Mouse (Mus musculus) Muller cell, postnatal 12 days (primary cell): ENCODE results near the gene Fer1l4.

Source experiments
- DNase-seq: peaks from one replicate; pipeline ENCODE4 v3.0.0-alpha.2; 2015; ENCODE audit errors: inconsistent ontology term

Fer1l4 gene

DNA sequence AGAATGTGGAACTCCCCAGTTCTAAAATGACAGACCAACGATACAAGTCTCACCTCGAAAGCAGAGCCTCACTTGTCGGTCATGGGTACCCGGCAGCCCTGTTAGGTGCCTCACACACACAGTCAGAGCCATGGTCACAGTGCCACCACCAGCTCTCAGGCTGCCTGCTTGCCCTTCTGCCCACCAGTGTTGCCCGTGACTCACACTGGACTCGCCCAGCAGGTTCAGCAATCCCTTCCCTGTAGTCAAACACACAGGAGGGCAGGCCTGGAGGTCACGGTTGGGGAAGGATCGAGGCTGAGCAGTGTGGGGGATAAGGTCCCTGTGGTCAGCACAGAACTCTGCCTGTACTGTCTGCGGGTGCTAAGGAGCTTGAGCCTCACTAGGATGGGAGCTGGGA lies at the start of gene Fer1l4:
TSS of gene Fer1l4 (minus strand) at position 132 of the 400 bp plus-strand sequence.
- no peak for DNase-seq

DNA sequence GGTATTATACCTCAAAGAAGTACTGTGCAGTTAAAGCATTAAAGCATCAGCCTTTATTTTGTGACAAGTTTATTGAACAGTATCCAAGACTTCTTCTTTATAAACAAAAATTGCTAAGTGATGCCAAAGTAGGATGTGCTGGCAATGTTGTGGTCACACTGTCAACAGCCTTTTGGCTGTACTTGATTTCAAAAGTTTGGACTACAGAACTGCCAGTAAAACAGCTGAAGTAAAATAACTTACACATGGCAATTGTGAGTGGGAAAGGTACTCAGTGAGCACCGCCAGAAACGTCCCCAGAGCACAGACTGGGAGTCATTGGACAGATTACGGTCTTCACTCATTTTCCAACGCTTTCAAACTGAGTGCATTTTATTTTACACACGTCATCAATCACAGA lies 39.2 kb upstream of the Fer1l4 start:
- DNase-seq: no peak

DNA sequence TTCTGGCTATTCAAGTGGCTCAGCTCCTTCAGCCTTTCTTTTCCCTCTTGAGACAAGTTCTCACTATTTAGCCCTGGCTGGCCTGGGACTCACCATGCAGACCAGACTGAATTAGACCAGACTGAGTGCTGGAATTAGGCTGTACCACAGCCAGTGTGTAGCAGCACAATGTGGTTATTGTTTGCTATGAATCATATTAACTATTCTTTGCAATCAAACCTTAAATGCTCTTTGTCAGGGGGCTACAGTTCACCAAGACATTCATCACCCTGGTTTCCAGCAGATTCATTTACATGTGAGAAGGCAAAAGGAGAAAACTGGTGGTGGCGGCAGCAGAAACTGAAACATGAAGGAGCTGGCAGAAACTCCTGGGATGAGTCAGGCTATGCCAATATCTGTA lies 37.1 kb upstream of the Fer1l4 start:
- DNase-seq: peak; percentile 69

DNA sequence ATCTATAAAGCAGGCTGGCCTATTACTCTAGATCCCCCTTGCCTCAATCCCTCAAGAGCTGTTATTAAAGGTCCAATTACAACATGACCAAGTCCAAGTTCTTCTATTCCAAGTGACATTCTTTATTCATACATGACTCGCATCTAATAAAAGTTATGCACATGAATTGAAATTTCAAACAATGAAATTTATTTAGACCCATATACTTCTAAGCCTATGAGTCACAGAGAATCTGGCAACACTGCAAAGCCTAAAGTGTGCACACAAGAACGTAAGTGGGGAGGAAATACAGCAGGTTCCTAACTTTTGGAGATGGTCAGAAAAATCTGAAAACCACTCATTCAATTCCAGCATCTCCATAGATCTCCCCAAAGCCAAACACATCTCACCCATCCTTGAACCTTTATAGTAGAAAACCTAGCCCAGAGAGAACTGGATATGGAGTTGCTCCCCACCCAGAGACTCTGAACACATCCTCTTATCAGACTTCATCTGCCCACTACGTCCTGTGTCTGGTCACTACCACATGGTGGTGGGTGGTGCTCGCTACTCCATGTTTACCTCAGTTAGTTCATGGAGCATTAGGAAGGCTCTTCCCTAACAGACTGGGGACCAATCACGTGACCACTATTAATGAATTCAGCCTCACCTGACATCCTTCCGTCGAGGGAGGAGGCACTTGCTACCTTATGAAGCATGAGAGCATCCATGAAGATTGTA lies 34.8 kb upstream of the Fer1l4 start:
- DNase-seq: peak; percentile 58

DNA sequence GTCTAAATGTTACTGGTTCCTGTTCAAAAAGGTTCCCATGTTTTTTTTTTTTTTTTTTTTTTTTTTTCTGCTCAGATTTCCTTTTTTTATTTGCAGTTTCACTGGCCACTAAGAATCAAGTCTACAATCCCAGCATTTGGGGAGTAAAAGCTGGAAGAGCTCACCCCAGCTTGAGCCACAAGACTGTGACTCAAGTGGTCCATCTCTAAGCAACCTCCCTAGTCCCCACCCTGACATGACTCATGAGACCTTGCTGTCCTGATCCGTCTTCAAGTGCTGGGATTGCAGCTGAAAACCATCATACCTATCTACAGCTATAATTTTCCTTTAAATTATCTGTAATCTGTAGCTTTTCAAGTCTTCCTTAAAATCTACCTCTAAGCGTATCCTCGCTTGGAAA lies 31.8 kb upstream of the Fer1l4 start:
- DNase-seq: no peak

DNA sequence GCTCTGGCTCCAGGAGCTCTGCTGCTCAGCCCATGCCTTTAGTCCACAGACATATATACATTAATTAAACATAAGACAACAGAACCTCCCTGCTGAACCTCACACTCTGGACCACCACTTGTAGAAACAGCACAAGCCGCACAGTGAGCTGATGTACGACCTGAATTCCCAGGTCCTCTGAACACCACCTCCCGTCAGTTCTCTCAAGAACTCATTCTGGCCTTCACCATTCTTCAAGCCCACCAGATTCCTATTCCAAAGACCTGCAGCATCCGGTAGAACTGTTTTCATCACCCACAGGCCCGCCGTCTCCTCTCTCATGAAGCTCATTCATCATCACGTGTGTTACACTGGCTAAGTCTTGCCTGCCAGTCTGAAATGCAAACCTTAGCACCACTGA lies 27.6 kb upstream of the Fer1l4 start:
- DNase-seq: no peak

DNA sequence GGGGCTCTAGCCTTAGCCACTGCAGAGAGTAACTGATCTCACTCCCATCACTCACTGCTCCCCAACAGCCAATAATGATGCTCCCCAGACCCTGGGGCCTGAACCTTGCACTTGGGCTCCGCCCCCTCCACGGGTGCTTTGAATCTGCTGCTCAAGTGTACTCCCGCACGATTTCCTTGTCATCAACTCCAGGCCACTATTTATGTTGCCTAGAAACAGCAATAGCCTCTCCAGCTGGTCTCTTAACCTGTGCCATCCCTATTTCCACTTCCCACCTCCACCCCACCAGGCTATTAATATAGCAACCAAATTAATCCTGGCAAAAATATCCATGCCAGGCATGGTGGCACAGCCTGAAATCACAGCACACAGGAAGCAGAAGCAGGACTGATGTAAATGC lies 26.9 kb upstream of the Fer1l4 start:
- DNase-seq: no peak

DNA sequence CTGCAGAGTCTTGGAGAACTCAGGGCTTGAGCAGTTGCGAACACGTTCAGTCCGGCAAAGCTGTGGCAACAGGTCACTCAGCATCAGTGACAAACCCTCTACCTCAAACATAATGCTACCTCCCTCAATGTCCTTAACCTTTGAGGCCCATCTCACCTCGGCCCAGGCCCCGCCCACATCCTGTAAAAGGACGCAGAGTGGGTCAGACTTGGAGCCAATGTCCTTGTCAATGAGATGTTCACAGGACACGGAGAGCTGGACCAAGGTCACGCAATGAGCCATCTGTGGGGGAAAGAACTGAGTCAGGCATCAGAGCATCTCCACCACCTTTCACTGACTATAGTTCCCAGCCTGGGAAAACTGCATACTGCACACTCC lies 26.4 kb upstream of the Fer1l4 start:
- no peak for DNase-seq

DNA sequence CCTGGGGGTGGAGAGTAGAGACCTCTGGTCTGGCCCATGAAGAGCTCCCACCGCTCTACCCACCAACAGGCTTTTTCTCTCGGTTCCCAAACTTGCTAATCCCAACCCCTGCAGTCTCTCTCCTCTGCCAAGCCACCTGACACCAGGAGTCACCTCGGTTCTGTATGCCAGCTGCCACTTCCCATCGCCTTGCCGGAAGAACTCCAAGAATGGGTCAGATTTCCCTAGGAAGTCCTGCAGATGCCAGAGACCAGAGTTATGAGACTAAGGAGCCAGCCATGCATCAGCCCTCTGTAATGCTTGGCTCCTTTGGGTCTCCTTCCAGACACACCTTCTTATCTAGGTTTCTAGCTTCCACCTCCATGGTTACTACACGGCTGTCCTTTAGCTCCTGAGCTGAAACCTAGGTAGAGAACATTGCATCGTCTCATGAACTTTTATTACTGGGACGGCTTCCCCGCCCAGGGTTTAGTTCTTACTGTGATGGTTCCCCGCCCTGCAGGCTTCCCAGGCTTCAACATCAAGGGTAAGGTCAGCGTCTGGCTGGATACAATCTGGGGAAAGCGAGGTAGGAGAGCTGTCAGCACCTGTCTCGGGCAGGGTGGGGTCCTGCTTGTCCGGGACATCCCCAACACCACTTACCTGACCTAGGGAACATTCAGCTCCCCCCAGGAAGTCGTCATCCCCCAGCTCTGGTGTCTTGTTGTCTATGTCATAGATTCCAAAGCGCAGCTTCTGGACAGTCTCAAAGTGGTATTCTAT lies 25.9 kb upstream of the Fer1l4 start:
- no peak for DNase-seq

DNA sequence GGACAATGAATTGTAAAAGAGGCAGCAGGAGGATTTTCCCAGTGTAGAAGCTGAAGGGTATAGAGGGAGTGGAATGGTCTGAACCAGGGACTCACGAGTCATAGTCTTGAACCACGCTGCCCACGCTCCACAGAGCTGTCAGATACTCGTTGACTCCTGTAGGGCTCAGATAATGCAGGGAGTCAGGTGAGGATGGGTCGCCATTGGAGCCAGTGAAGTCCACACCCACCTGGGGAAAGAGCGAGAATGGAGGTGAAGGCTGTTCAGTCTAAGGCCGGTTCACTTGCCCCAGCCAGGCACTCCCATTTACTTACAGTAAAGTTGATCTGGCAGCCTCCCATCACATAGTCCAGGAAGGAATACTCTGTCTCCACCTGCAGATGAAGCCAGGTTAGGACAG lies 24.7 kb upstream of the Fer1l4 start:
- no peak for DNase-seq

DNA sequence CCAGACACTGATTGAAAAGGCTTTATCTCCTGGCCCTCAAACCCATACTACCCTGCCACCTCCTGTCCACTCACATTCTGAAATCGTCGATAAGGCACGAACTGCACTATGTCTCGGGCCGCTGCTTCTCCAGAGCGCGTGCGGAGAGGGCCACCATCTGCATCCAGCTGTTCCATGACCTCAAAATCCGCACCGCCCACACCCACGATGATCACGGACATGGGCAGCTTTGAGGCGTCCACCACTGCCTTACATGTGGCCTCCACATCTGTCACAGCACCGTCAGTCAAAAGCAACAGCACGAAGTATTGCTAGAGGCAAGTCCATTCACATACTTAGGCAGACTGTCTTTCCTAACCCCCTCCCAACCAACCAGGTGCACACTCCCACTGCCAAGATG lies 21.0 kb upstream of the Fer1l4 start:
- DNase-seq: no peak

DNA sequence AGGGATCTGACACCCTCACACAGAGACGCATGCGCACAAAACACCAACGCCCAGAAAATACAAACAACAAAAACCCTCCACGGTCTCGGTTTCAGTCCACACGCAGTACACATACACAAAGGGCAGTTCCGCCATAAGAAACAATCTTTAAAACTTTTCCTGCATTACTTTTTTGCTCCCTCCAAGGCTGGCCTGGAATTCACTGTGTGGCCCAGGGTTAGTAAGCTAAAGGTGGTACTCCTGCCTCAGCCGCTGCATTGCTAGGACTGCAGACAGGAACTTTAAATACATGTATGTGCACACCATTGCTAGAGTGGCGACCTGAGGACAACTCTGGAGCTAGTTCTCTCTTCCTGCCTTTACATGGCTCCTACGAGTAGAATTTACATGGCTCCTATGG lies 18.5 kb upstream of the Fer1l4 start:
- no peak for DNase-seq

DNA sequence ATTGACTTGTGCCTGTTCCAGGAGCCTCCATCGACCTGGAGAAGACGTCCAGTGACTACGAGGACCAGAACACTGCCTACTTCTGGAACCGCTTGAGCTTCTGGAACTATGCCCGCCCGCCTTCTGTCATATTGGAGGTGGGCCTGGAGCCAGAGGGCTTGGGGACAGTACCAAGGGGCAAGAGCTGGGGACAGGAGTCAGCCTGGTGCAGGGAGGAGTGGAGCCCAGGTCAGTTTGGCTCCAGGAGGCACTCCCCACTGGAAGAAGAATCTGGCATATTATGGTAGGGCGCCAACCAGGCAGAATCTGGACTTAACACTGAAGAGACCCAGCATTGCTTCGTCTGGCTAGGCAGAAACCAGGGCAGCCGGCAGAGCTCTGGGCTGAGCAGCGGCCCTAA lies 15.2 kb upstream of the Fer1l4 start:
- DNase-seq: no peak

DNA sequence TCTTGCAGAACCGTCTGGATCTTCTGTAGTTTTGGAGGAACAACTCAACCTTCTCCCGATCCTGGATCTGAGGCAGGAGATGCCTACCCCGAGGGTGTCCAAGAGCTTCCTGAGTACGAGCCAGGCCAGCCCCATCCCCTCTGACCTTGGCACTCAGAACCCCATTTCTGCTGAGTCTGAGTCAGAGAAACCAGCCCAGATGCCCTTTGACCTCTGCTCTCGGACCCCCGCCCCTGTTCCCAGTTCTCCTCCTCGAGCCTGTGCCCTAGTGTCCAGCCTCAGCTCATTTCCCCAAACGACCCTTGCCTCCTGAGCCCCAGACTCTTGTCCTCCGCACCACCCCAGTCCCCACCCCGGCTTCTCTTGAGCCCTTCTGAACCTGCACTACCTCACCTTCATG lies 13.4 kb upstream of the Fer1l4 start:
- no peak for DNase-seq

DNA sequence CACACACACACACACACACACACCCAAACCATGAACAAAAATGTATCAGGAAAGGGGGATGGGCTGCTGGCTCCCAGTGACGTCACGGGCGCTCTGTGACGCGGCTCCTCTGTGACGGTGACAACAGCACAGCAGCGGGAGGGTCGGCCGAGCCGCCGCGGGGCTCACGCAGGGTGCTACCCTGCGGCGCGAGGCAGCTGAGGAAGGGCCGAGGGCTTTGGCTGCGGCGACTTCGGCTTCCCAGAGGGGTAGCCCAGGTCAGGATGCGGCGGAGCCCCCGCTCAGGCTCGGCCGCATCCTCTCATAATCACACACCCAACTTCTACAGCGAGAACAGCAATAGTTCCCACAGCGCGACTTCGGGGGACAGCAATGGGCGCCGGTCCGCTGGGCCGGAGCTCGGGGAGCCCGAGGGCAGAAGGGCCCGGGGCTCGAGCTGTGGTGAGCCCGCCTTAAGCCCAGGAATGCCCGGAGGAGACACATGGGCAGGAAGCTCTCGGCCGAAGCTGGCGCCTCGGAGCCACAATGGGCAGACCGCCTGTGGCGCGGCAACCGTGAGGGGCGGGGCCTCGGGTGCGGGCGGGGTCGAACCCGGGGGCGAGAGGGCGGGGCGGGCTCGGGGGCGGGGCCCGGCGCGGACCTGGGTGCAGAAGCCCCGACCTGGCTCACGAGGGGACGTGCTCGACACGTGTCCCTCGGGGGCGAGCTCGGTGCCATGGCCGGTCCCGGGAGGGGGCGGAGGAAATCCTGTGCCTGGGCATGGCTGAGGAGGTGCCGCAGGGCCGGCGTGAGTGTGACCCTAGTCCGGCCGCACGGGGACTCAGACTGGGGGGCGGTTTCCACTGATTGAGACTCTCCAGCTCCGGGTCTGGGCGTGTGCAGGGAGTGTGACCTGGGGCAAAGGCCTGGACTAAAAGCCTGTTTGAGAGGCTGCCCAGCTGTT lies 12.6 kb upstream of the Fer1l4 start, which contains the start of gene Spag4:
TSS of gene Spag4 (plus strand) at position 77 of the 943 bp plus-strand sequence.
- peak; percentile 88 for DNase-seq

DNA sequence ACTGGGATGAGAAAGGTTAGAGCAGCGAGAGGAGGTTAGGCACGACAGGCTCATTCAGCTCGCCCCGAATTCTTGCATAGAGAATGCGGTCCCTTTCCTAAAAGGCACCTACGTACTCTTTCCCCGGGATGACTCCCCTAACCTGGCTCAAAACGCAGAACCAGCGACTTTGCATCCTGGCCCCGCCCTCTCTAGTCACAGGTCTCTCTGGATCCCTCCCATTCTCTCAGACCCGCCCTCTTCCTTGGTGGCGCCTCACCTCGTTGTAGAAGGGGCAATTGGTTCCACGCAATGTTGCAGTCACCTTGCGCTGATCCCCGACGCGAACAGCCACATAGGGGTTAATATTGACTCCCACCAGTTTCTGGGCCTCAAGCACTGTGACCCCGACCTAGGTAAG lies 4.8 kb downstream of the Fer1l4 start:
- DNase-seq: no peak

DNA sequence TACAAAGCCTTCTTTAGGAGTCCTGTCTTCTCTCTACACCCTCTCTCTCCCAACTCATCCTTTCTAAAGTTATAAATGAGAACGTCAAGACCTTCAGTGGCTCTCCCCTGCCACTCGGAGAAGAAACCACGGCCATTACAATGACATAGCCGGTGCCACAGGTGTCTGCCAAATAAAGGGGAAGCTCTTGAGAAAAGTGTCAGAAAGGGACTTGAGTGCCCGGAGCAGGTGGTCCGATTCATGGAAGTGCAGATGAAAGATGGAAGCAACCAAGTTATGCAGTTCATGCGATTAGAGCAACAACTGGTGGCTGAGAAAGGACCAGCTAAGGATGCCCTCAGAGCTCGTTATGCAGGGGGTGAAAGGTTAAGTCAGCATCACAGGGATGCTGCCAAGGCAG lies 9.8 kb downstream of the Fer1l4 start:
- DNase-seq: no peak

DNA sequence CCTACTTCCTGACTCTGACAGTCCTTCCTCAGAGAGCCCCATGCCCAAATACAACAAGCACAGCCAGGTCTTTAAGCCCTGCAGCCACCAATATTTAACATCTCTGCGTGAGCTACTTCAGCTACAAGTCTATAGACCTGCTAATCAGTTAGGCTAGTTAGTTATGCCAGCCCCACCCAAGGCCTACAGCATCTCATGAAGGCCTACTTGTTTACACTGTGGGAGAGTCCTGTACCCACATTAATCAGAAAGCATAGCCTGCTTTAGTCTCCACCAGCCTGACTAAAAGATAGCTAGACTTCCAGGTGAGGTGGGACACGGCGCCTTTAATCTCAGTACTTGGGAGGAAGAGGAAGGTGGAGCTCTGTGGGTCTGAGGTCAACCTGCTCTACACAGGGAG lies 13.4 kb downstream of the Fer1l4 start:
- DNase-seq: no peak

DNA sequence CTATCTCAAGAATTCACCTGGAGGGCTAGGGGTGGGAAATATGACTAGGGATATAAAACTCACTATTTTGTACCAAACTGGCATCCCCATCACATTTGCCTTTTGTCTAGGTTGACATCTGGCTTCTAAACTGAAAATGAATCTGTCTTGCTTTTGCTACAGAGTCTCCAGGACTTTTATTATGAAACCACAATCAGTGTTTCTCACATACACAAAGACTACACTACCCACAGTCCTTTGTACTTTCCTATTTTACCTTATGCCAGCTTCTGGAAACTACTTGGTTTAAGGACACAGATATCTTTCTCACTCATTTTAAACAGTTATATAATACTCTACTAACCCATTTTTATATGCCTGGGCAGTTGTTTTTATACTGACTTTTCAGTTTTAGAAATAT lies 27.3 kb downstream of the Fer1l4 start:
- DNase-seq: no peak

DNA sequence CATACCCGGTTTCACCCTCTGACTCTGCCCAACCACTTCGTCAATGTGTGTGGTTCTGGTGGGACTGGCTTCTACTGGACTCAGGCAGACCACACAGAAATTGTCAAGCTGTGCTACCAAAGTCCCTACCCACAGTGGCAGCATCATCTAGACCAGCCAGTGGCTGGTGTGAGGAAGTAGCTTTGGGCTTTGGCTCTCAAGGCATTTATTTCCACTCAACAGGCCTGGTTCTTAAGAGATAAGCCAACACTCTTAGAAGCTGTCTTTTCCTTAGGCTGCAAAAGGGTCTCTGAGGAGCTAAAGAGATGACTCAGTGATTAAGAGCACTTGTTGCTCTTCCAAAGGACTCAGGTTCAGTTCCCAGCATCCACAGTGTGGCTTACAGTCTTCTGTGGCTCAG lies 31.0 kb downstream of the Fer1l4 start:
- no peak for DNase-seq

DNA sequence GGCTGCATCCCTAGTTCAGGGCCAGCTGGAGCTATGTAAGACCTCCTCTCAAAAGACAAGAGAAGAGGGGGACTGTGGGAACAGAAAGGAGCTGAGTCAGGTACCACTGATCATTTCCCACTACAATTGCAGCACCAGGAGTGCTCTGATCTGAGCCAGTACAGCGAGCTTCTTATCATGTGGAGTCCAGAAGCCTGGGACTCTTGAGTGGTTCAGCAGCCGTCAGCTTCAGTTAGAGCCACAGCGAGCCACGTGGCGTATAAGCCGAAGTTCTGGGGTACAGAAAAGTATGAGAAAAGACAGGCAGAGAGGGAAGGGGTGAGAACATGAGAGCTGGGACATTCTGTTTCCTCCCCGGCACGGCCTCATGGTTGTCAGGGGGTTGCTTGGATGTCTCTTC lies 31.5 kb downstream of the Fer1l4 start:
- no peak for DNase-seq

DNA sequence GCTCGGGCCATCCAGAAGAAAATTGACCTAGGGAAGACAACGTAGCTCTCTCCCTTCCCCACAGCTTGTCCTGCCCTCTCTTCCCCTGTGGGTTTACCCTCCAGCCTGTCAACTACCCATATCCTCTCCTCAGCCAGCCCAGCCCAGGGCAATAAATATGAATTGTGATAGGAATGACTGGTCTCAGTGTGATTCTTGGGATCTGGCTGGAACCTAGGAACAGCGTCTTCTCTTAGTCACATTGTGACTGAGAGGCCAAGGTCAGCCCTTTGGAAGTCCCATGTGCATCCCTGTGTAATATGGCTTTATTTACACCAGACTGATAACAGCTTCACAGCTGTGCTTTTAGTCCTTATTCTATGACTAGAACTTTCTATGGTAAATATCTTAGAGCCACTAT lies 34.6 kb downstream of the Fer1l4 start:
- no peak for DNase-seq
